Mouse (Mus musculus) hindbrain, embryonic 13.5 days (tissue): Measurements from ENCODE around the gene Igfbp7. TPM values are rescaled to one million over a fixed set of nuclear protein-coding genes. Genes with fewer than 3 reads are reported as not detected.

Source experiments
- ATAC-seq: fragments of 200-750 bp; cut with Nextera tagmentation; 2 replicates; pipeline ENCODE4 v1.8.0; 2017; ENCODE audit warnings: moderate TSS enrichment; ENCODE audit not compliant: low FRiP score
- H3K27ac ChIP-seq: fragments of 300-500 bp; sonication (generic); 2 replicates; pipeline ENCODE4 v1.5.1; 2015; ENCODE audit warnings: inconsistent platforms, mild to moderate bottlenecking, moderate library complexity
- H3K27me3 ChIP-seq: fragments of 300-500 bp; sonication (generic); 2 replicates; pipeline ENCODE4 v1.6.1; 2015; ENCODE audit warnings: mild to moderate bottlenecking, inconsistent platforms
- H3K36me3 ChIP-seq: fragments of 300-500 bp; sonication (generic); 2 replicates; pipeline ENCODE4 v1.6.1; 2015; ENCODE audit warnings: mild to moderate bottlenecking, inconsistent platforms
- H3K4me1 ChIP-seq: fragments of 300-500 bp; sonication (generic); replicated peaks from 2 replicates; pipeline ENCODE4 v1.6.1; 2015; ENCODE audit warnings: inconsistent platforms
- H3K4me2 ChIP-seq: fragments of 300-500 bp; sonication (generic); 2 replicates; pipeline ENCODE4 v1.6.1; 2015; ENCODE audit warnings: inconsistent platforms, mild to moderate bottlenecking, moderate library complexity
- H3K4me3 ChIP-seq: fragments of 300-500 bp; sonication (generic); 2 replicates; pipeline ENCODE4 v1.5.1; 2015; ENCODE audit warnings: mild to moderate bottlenecking, inconsistent platforms
- H3K9ac ChIP-seq: fragments of 300-500 bp; sonication (generic); 2 replicates; pipeline ENCODE4 v1.6.1; 2015; ENCODE audit warnings: mild to moderate bottlenecking, inconsistent platforms
- H3K9me3 ChIP-seq: fragments of 300-500 bp; sonication (generic); 2 replicates; pipeline ENCODE4 v1.6.1; 2016; ENCODE audit warnings: inconsistent platforms
- WGBS: fragments of 180-500 bp; shearing (Covaris S2); methylation state at CpG from one replicate; pipeline ENCODE4 v1.1.7; 2015; 5-methylcytosine and 5-hydroxymethylcytosine counted together
- polyA plus RNA-seq: library from polyadenylated mRNA; unstranded; fragments of >200 nt; fragmentation: Nextera tagmentation; extraction: Ambion mirVana; gene quantifications from 2 replicates; pipeline ENCODE4 v1.2.1, GENCODE M21; 2015

Gene Igfbp7
- polyA plus RNA-seq, 1 experiment from 2014 or later: 59.4 TPM

- Histone ChIP-seq H3K27me3 (no peaks in the 10 kb centered on the region), H3K36me3 (peaks cover 35% of the 10 kb centered on the region), H3K4me3 (peak overlapping the region; percentile 96), H3K4me1 (peaks cover 34% of the 10 kb centered on the region), H3K9ac (peak overlapping the region; percentile 83), H3K4me2 (peak overlapping the region; percentile 99), H3K9me3 (no peaks in the 10 kb centered on the region), H3K27ac (peak overlapping the region; percentile 95)
- under 1% methylated on average over 76 of the region's 76 CpGs for WGBS
- peak; percentile 34 for ATAC-seq
These were observed 98.6 kb downstream of the Igfbp7 start for GRCm38 (mm10) chr5:77309051-77309906.

GRCm38 (mm10) chr5:77307821-77308553, 99.9 kb downstream of the Igfbp7 start:
- H3K4me3 ChIP-seq: peak overlapping the region; percentile 96
- no peak overlapping the region for H3K27ac ChIP-seq
- peaks cover 34% of the 10 kb centered on the region for H3K4me1 ChIP-seq
- WGBS: 83% methylated on average over 5 of the region's 5 CpGs
- peak overlapping the region; percentile 83 for H3K9ac ChIP-seq
- no peaks in the 10 kb centered on the region for H3K9me3 ChIP-seq
- peak overlapping the region; percentile 99 for H3K4me2 ChIP-seq
- H3K36me3 ChIP-seq: peaks cover 30% of the 10 kb centered on the region
- ATAC-seq: no peak
- no peaks in the 10 kb centered on the region for H3K27me3 ChIP-seq

- no peak overlapping the region for H3K9ac ChIP-seq
- ATAC-seq: no peak
- H3K9me3 ChIP-seq: no peaks in the 10 kb centered on the region
- 95% methylated on average over 6 of the region's 6 CpGs for WGBS
- H3K27ac ChIP-seq: no peak overlapping the region
- H3K4me2 ChIP-seq: no peak overlapping the region
- no peaks in the 10 kb centered on the region for H3K4me1 ChIP-seq
- H3K36me3 ChIP-seq: peaks cover 66% of the 10 kb centered on the region
- no peak overlapping the region for H3K4me3 ChIP-seq
- H3K27me3 ChIP-seq: no peaks in the 10 kb centered on the region
These were observed 106.4 kb downstream of the Igfbp7 start for GRCm38 (mm10) chr5:77301296-77301903.

GRCm38 (mm10) chr5:77299486-77299885, 108.4 kb downstream of the Igfbp7 start:
- H3K9me3 ChIP-seq: no peaks in the 10 kb centered on the region
- WGBS: 95% methylated on average over 2 of the region's 2 CpGs
- no peak overlapping the region for H3K27ac ChIP-seq
- ATAC-seq: no peak
- peaks cover 72% of the 10 kb centered on the region for H3K36me3 ChIP-seq
- H3K9ac ChIP-seq: no peak overlapping the region
- H3K4me3 ChIP-seq: no peak overlapping the region
- no peaks in the 10 kb centered on the region for H3K27me3 ChIP-seq
- no peak overlapping the region for H3K4me2 ChIP-seq
- H3K4me1 ChIP-seq: no peaks in the 10 kb centered on the region

Other genes with a start within 250 kb of the Igfbp7 start
- 1.1 and 2.4 TPM in 2 replicates for gene Spink2, start 196.6 kb downstream of the Igfbp7 start, polyA plus RNA-seq
- 9.8 and 10.1 TPM in 2 replicates for gene Rest, start 142.6 kb downstream of the Igfbp7 start, polyA plus RNA-seq
- 32.5 and 32.8 TPM in 2 replicates for gene Noa1, start 98.0 kb downstream of the Igfbp7 start, polyA plus RNA-seq
- gene Polr2b, start 97.9 kb downstream of the Igfbp7 start, polyA plus RNA-seq: 69.2 and 70.0 TPM in 2 replicates